Mouse (Mus musculus): ENCODE measurements around the gene Pamr1.

Gene Pamr1

GRCm38 (mm10) chr2:102549611-102550266, at the start of gene Pamr1:
Gene Pamr1 (plus strand): TSS chr2:102550012.
- DNase-seq: peak; percentile 81

- no peak for DNase-seq
Observed at GRCm38 (mm10) chr2:102507633-102508032, 42.2 kb upstream of the Pamr1 start.

- no peak for DNase-seq
Observed at GRCm38 (mm10) chr2:102508154-102508553, 41.7 kb upstream of the Pamr1 start.

- no peak for DNase-seq
Observed at GRCm38 (mm10) chr2:102519956-102520355, 29.9 kb upstream of the Pamr1 start.

- DNase-seq: no peak
Observed at GRCm38 (mm10) chr2:102527563-102527962, 22.2 kb upstream of the Pamr1 start.

GRCm38 (mm10) chr2:102533437-102533836, 16.4 kb upstream of the Pamr1 start:
- DNase-seq: no peak

GRCm38 (mm10) chr2:102536766-102537165, 13.0 kb upstream of the Pamr1 start:
- no peak for DNase-seq

GRCm38 (mm10) chr2:102540438-102541230, 9.2 kb upstream of the Pamr1 start:
- peak; percentile 32 for DNase-seq

DNA sequence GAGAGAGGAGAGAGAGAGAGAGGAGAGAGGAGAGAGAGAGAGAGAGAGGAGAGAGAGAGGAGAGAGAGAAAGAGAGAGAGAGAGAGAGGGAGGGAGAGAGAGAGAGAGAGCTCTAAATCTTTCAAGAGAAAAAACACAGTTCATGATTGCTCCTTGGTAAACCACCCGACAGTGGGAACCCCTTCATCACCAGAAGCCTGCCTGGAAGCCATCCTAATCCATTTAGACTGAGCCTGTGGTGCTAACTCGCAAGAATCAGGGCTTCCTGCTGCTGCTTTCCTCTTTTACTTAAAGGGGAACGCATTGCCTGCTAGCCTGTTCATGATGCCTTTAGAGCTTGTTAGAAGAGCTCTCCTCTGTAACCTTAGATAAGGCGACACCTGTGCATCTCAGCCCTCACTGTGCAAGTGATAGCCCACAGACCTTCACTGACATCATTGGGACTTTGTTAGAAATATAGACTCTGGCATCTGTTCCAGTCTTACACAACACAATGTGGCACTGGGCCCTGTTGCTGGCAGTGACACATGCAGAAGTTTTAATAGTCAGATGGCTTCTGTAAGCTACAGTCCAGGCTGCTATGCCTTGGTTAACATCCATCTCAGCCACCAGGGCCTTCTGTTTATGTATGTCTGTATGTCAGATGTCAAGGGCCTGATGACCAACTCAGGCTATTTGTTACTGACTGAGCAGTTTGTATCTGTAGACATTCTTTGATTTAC, 8.2 kb upstream of the Pamr1 start:
- DNase-seq: no peak

DNA sequence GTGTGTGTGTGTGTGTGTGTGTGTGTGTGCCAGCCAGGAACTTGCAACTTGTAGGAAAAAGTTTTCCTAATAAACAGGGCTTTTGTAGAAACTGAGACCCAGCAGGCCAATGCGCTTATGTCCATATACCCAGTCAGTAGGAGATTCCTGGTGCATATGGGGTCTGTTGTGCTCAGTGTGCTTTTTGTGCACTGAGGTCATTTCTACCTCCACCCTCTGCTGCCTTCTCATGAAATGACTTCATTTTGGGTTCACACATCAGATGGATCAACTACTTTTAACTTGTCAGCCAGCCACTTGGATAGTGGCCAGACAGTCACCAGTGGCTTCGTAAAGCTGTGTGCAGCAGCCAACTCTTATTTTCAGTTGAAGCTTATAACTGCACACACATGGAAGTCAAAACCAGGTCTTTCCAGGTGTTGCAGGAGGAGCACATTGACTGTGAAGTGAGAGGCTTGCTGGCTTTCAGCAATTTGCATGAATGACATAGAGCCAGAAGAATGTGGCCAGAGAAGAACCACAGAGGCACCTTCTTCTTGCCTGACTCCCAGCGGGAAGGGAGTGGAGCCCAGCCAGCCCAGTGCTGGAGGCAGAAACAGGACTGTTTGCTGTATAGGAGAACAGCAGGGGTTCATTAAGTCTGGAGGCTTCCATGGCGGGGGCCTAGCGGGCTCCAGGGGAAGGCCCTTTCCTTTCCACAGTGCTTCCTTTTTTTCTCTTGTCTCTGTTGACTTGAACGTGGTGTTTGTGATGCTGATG, 5.7 kb upstream of the Pamr1 start:
- DNase-seq: no peak

DNA sequence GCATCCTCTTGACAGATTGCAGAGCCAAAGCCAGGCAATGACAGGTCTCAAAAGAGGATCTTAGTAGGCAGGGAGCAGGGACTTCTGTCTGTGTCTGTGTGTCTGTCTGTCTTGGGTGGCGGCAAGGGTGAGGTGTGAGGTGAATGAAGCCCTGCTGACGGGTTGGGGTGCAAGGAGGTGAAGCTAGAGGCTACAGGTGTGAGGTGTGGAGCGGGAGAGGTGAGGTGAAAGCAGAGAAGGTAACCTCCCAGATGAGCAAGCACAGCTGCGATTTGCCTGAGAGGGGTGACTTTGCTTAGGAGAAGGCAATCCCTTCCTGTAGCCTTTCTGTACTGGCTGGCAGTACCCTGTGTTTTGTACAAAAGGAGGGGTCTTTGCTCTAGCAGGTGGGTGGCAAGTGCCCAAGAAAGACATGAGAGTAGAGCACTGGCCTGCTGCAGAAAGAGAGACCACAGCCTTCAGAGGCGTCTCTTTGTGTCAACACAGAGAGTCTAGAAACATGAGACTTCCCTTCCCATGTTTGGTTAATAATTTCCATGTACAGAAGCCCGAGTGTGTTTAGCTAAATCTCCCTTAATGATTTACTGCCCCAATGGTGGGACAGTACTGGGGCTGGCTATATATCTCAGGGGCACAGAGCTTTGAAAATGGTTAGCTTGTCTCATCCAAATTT, 1.2 kb downstream of the Pamr1 start:
- DNase-seq: no peak

- DNase-seq: peak; percentile 9
Observed at GRCm38 (mm10) chr2:102551594-102551993, 1.8 kb downstream of the Pamr1 start.

- peak; percentile 34 for DNase-seq
Observed at GRCm38 (mm10) chr2:102552095-102552537, 2.3 kb downstream of the Pamr1 start.

GRCm38 (mm10) chr2:102557085-102557484, 7.3 kb downstream of the Pamr1 start:
- DNase-seq: no peak

DNA sequence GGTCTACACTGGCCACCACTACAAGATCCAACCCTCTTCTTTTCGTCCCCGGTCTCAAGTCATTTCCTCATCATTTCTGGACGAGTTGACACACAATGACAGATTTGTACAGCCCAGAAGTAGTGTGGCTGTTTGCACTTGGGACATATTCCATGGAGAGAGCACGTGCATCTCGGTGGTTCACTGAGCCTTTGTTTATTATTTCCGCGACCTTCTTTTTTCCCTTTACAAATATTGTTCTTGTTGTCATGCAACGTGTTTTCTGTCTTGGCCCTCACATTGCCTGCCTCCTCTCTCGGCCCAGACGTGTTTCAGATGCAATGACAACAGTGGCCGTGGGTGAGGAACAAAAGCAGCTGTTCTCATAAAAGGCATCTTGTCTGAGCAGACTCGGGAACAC, 9.2 kb downstream of the Pamr1 start:
- no peak for DNase-seq

DNA sequence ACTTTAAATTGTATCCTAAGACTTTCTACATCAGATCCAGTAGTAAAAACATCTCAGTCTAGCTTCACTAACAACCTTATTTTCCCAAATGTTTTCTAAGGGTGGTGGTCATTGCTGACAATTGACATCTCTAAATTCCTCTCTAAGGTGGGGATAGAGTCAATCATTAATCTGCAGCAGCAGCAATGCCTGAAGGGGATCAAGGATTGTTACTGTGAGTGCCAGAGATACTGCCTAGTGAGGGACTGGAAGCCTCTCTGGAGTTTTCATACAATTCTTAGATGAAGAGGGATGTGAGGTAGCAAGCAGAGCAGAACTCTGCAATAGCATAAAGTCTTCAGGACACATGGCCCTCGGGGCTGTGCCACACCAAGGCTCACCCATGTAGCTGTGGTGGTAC, 14.0 kb downstream of the Pamr1 start:
- no peak for DNase-seq

- DNase-seq: no peak
Observed at GRCm38 (mm10) chr2:102579248-102579647, 29.4 kb downstream of the Pamr1 start.

- peak; percentile 66 for DNase-seq
Observed at GRCm38 (mm10) chr2:102589977-102590376, 40.2 kb downstream of the Pamr1 start.

GRCm38 (mm10) chr2:102594535-102594934, 44.7 kb downstream of the Pamr1 start:
- DNase-seq: no peak

GRCm38 (mm10) chr2:102595395-102596130, 45.8 kb downstream of the Pamr1 start:
- no peak for DNase-seq

- no peak for DNase-seq
Observed at GRCm38 (mm10) chr2:102598911-102599721, 49.3 kb downstream of the Pamr1 start.

All from embryo, embryonic 11 days (tissue).